Comparison of ENCODE assay signal across 8 mouse cellular contexts in the genomic region with DNA sequence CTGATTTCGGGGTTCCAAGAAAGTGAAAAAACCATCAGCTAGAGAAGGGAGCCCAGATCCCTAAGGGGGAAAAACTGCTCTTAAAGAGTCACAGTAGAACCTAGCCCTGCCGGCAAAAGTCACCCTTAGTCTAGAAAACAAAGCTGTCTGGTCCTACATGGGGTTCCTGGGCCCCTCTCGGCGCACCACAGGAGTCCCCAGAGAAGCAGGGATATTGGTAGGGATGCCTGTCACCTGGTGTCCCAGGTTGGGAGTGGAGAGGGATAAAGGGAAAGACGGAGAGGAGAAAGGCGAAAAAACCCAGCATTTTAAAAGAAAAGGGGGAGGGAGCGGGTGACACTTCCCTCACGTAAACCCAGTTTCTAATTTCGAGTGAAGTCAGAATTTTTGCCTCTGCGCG. TPM values are rescaled to one million over a fixed set of nuclear protein-coding genes. Genes with fewer than 3 reads are reported as not detected.
DNase-seq lines count a peak whose midpoint lies in the region; ATAC-seq lines count a peak whose summit lies in the region.

No protein-coding gene starts in this region.

- H3K4me1 ChIP-seq in forebrain, embryonic 10.5 days: peaks cover 62% of the 10 kb centered on the region
- peaks cover 33% of the 10 kb centered on the region for H3K4me1 ChIP-seq in forebrain, embryonic 16.5 days (replicated peaks; ENCODE audit: control insufficient read depth, insufficient read depth, low read length)
- H3K4me1 ChIP-seq in lung, embryonic 15.5 days: peaks cover 36% of the 10 kb centered on the region
- peaks cover 51% of the 10 kb centered on the region for H3K4me1 ChIP-seq in limb, embryonic 15.5 days

- WGBS in forebrain, embryonic 10.5 days: under 1% methylated on average over 11 of the region's 11 CpGs
- 0% methylated on average over 11 of the region's 11 CpGs for WGBS in forebrain, embryonic 16.5 days
- WGBS in lung, embryonic 15.5 days: 2% methylated on average over 11 of the region's 11 CpGs
- WGBS in limb, embryonic 15.5 days: under 1% methylated on average over 11 of the region's 11 CpGs

- no peak for ATAC-seq in forebrain, embryonic 16.5 days
- ATAC-seq in lung, embryonic 15.5 days (ENCODE audit: borderline replicate concordance, extremely low read depth, low FRiP score, low TSS enrichment): no peak
- no peak for ATAC-seq in limb, embryonic 15.5 days (ENCODE audit: insufficient number of reproducible peaks, low FRiP score, low TSS enrichment, low read depth)

- H3K4me3 ChIP-seq in forebrain, embryonic 10.5 days: peak overlapping the region; percentile 63
- H3K4me3 ChIP-seq in forebrain, embryonic 16.5 days (replicated peaks; ENCODE audit: low read length): no peak overlapping the region
- H3K4me3 ChIP-seq in lung, embryonic 15.5 days: peak overlapping the region; percentile 44; the same call in 1 of the 2 replicates
- peak overlapping the region; percentile 51 for H3K4me3 ChIP-seq in limb, embryonic 15.5 days

- no peak for DNase-seq in forebrain, embryonic 10.5 days (ENCODE audit: extremely low spot score, low spot score)
- no peak for DNase-seq in lung, adult 18-20 months
- no peak for DNase-seq in layer of hippocampus, postnatal 10 days (ENCODE audit: low spot score in 2 of 2)
- no peak for DNase-seq in testis, postnatal 14 days (ENCODE audit: low spot score)
- no peak for DNase-seq in liver

- H3K27ac ChIP-seq in forebrain, embryonic 10.5 days: peak overlapping the region; percentile 92
- H3K27ac ChIP-seq in forebrain, embryonic 16.5 days (ENCODE audit: low read length): no peak overlapping the region
- H3K27ac ChIP-seq in lung, embryonic 15.5 days: no peak overlapping the region
- H3K27ac ChIP-seq in limb, embryonic 15.5 days: peak overlapping the region; percentile 85

- H3K27me3 ChIP-seq in forebrain, embryonic 10.5 days (ENCODE audit: poor library complexity, severe bottlenecking): peaks cover 98% of the 10 kb centered on the region
- H3K27me3 ChIP-seq in forebrain, embryonic 16.5 days (replicated peaks; ENCODE audit: control insufficient read depth, insufficient read depth, low read length): peaks cover 54% of the 10 kb centered on the region
- H3K27me3 ChIP-seq in lung, embryonic 15.5 days: peaks cover 96% of the 10 kb centered on the region
- peaks cover 79% of the 10 kb centered on the region for H3K27me3 ChIP-seq in limb, embryonic 15.5 days

- H3K9me3 ChIP-seq in forebrain, embryonic 10.5 days: no peaks in the 10 kb centered on the region
- H3K9me3 ChIP-seq in forebrain, embryonic 16.5 days (ENCODE audit: control insufficient read depth, low read length): no peaks in the 10 kb centered on the region
- no peaks in the 10 kb centered on the region for H3K9me3 ChIP-seq in lung, embryonic 15.5 days
- H3K9me3 ChIP-seq in limb, embryonic 15.5 days: no peaks in the 10 kb centered on the region

- H3K36me3 ChIP-seq in forebrain, embryonic 10.5 days (replicated peaks): no peaks in the 10 kb centered on the region
- H3K36me3 ChIP-seq in forebrain, embryonic 16.5 days (ENCODE audit: control insufficient read depth, insufficient read depth): no peaks in the 10 kb centered on the region
- H3K36me3 ChIP-seq in lung, embryonic 15.5 days: no peaks in the 10 kb centered on the region
- no peaks in the 10 kb centered on the region for H3K36me3 ChIP-seq in limb, embryonic 15.5 days

- no peak overlapping the region for H3K9ac ChIP-seq in forebrain, embryonic 16.5 days (replicated peaks; ENCODE audit: low read depth, low read length)
- no peak overlapping the region for H3K9ac ChIP-seq in lung, embryonic 15.5 days
- peak overlapping the region; percentile 56 for H3K9ac ChIP-seq in limb, embryonic 15.5 days

- no peak overlapping the region for H3K4me2 ChIP-seq in forebrain, embryonic 16.5 days (ENCODE audit: low read length)
- H3K4me2 ChIP-seq in lung, embryonic 15.5 days: peak overlapping the region; percentile 89; the same call in 1 of the 2 replicates
- peak overlapping the region; percentile 72 for H3K4me2 ChIP-seq in limb, embryonic 15.5 days

RNA-seq across cellular contexts. Expression of a gene that starts 6.1 kb away (rescaled TPM):
- polyA plus RNA-seq in forebrain, embryonic 10.5 days (2016; fragmentation: Nextera tagmentation; extraction: Ambion mirVana): 5.1 and 5.3 TPM in 2 replicates
- 0.41 and 0.55 TPM in 2 replicates for polyA plus RNA-seq in forebrain, embryonic 16.5 days (2015; fragmentation: Nextera tagmentation; extraction: Ambion mirVana)
- 0.20 and 0.38 TPM in 2 replicates for polyA plus RNA-seq in lung, embryonic 15.5 days (2015; fragmentation: Nextera tagmentation; extraction: Ambion mirVana)
- polyA plus RNA-seq in limb, embryonic 15.5 days (2015; fragmentation: Nextera tagmentation; extraction: Ambion mirVana): 12.8 and 14.8 TPM in 2 replicates
- total RNA-seq in layer of hippocampus, postnatal 10 days (2021): under 1 TPM; 0.38 to 0.48 TPM

Comparison
In these comparisons a context has a peak if more than half of its experiments do, and no peak if none do; other contexts are left out.
1. H3K27ac ChIP-seq: peak in forebrain, embryonic 10.5 days (single experiment) and limb, embryonic 15.5 days (single experiment); none in forebrain, embryonic 16.5 days (single experiment) and lung, embryonic 15.5 days (single experiment).